Mouse (Mus musculus) cerebellum, adult 2 months (tissue): ENCODE data around the gene Slc7a5.

ENCODE experiments used
- CTCF ChIP-seq: fragments of 200-500 bp; IDR thresholded peaks from 2 replicates; pipeline ENCODE4 v1.5.1; 2011; ENCODE audit warnings: low read depth, mild to moderate bottlenecking, control low read depth, low read length, moderate library complexity, borderline replicate concordance; ENCODE audit not compliant: insufficient read depth
- POLR2A ChIP-seq: fragments of 200-500 bp; IDR thresholded peaks from 2 replicates; pipeline ENCODE4 v1.6.1; 2011; ENCODE audit warnings: low read length, control low read depth, borderline replicate concordance; ENCODE audit not compliant: insufficient read depth

- TF ChIP-seq CTCF: no peak
- no peak for TF ChIP-seq POLR2A
Measured at GRCm38 (mm10) chr8:121936391-121936790, 28.9 kb upstream of the Slc7a5 start.
